Comparison of ENCODE assay signal across 25 mouse cellular contexts in the genomic region with DNA sequence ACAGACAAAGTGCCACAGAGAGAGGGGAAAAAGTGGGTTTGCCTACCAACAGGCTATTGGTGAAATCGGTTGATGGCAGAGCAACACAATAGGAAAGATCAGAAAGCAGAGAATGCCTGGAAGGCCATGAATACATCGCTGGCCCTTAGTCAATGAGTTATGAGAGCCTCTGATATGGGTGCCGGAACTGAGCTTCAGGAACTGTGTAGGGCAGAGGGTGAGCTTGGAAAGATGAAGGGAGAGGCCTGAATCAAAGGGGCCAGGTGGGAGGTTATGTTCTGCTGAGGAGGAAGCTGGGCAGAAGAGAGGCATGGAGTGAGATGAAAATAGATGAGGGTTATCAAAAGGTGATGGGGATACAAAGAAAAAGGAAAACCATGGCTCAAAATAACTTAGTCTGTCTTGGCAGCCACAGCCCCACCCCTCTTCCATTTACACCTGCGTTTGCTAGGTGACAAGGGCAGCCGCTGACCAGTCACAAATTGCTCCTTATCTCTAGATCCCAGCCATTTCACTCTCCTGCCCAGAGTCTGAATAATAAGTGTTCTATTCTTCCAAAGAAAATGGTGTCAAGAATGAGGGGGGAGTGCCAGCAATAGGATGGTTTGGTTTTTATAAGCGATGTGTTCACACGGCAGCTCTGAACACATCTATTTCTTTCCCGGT.
DNase-seq lines count a peak whose midpoint lies in the region; ATAC-seq and TF ChIP-seq lines count a peak whose summit lies in the region.
"Had no signal": no experiment of that assay in that cellular context is flagged by ENCODE, and none has a peak within 500 bp of the region (broad histone marks: within the 10 kb centered on the region; RNA-seq: fewer than 3 reads in every experiment).

No protein-coding gene starts in this region.

- ATAC-seq in stomach, embryonic 14.5 days (ENCODE audit: insufficient number of reproducible peaks, insufficient read depth, low FRiP score, low read depth), result peak; percentile 83
- ATAC-seq in stomach, embryonic 16.5 days (ENCODE audit: insufficient read depth, low FRiP score), result peak; percentile 89; the same call in 1 of the 2 replicates
- ATAC-seq: activated CD4-positive, CD25-positive, alpha-beta regulatory T cell, adult 4 months; forebrain, embryonic 14.5 days; forebrain, embryonic 16.5 days; Patski had no signal

- no peak for TF ChIP-seq POLR2A in brain, embryonic 14.5 days (IDR thresholded peaks at IDR 0.05; ENCODE audit: borderline replicate concordance, extremely low read depth, insufficient read depth, insufficient read length, poor library complexity, severe bottlenecking)
- no peak for TF ChIP-seq POLR2A in heart, adult 2 months (IDR thresholded peaks at IDR 0.05; ENCODE audit: insufficient read depth, low read depth, low read length)

- H3K36me3 ChIP-seq in stomach, embryonic 14.5 days (ENCODE audit: control insufficient read depth, insufficient read depth, low read length), result no peaks in the 10 kb centered on the region
- H3K36me3 ChIP-seq in stomach, embryonic 16.5 days (ENCODE audit: control insufficient read depth, insufficient read depth, low read length), result no peaks in the 10 kb centered on the region
- no peaks in the 10 kb centered on the region for H3K36me3 ChIP-seq in heart, adult 2 months (ENCODE audit: control insufficient read depth, insufficient read depth, low read length)
- H3K36me3 ChIP-seq: embryonic facial prominence, embryonic 13.5 days; embryonic facial prominence, embryonic 15.5 days; forebrain, embryonic 10.5 days; forebrain, embryonic 12.5 days had no signal

- H3K27me3 ChIP-seq in stomach, embryonic 14.5 days (ENCODE audit: control insufficient read depth, insufficient read depth, low read length), result no peaks in the 10 kb centered on the region
- H3K27me3 ChIP-seq in stomach, embryonic 16.5 days (ENCODE audit: control insufficient read depth, insufficient read depth, low read length), result no peaks in the 10 kb centered on the region
- no peaks in the 10 kb centered on the region for H3K27me3 ChIP-seq in heart, adult 2 months (ENCODE audit: control insufficient read depth, insufficient read depth, low read length)
- H3K27me3 ChIP-seq: embryonic facial prominence, embryonic 13.5 days; embryonic facial prominence, embryonic 15.5 days; Patski had no signal

- H3K9ac ChIP-seq in stomach, embryonic 14.5 days (replicated peaks; ENCODE audit: low read depth, low read length), result no peak overlapping the region
- H3K9ac ChIP-seq in stomach, embryonic 16.5 days (ENCODE audit: low read length), result no peak overlapping the region
- no peak overlapping the region for H3K9ac ChIP-seq in heart, adult 2 months (ENCODE audit: low read depth, low read length)
- H3K9ac ChIP-seq: embryonic facial prominence, embryonic 13.5 days; embryonic facial prominence, embryonic 15.5 days; forebrain, embryonic 12.5 days had no signal

- H3K4me1 ChIP-seq in stomach, embryonic 14.5 days (ENCODE audit: control insufficient read depth, insufficient read depth, low read length), result no peaks in the 10 kb centered on the region
- no peaks in the 10 kb centered on the region for H3K4me1 ChIP-seq in stomach, embryonic 16.5 days (ENCODE audit: control insufficient read depth, insufficient read depth, low read length)
- H3K4me1 ChIP-seq in heart, adult 2 months (ENCODE audit: control insufficient read depth, insufficient read depth, low read length), result no peaks in the 10 kb centered on the region
- H3K4me1 ChIP-seq: embryonic facial prominence, embryonic 13.5 days; embryonic facial prominence, embryonic 15.5 days had no signal

- H3K9me3 ChIP-seq in stomach, embryonic 14.5 days (ENCODE audit: control insufficient read depth, low read depth, low read length), result no peaks in the 10 kb centered on the region
- no peaks in the 10 kb centered on the region for H3K9me3 ChIP-seq in stomach, embryonic 16.5 days (replicated peaks; ENCODE audit: control insufficient read depth, low read length)
- H3K9me3 ChIP-seq: embryonic facial prominence, embryonic 13.5 days; embryonic facial prominence, embryonic 15.5 days; forebrain, embryonic 10.5 days; forebrain, embryonic 12.5 days had no signal

- no peak for TF ChIP-seq EP300 in heart, adult 2 months (IDR thresholded peaks at IDR 0.05; ENCODE audit: insufficient read depth, low read depth, low read length)

- no peak for TF ChIP-seq CTCF in brain, embryonic 14.5 days (IDR thresholded peaks at IDR 0.05; ENCODE audit: borderline replicate concordance, extremely low read depth, insufficient read depth, insufficient read length)
- TF ChIP-seq CTCF in heart, adult 2 months (IDR thresholded peaks at IDR 0.05), result no peak

- WGBS in stomach, embryonic 14.5 days, result 55% methylated on average over 8 of the region's 8 CpGs
- WGBS in stomach, embryonic 16.5 days, result 52% methylated on average over 8 of the region's 8 CpGs
- WGBS in heart, adult 2 months, result 72% methylated on average over 8 of the region's 8 CpGs

- no peak overlapping the region for H3K4me2 ChIP-seq in stomach, embryonic 14.5 days (replicated peaks; ENCODE audit: low read depth, low read length)
- peak overlapping the region; percentile 10; the same call in 1 of the 2 replicates for H3K4me2 ChIP-seq in stomach, embryonic 16.5 days (ENCODE audit: low read depth, low read length)
- H3K4me2 ChIP-seq: embryonic facial prominence, embryonic 13.5 days; embryonic facial prominence, embryonic 15.5 days; forebrain, embryonic 12.5 days had no signal

- DNase-seq in brain, embryonic 14.5 days (ENCODE audit: low read depth), result peak; percentile 14
- DNase-seq in urinary bladder, postnatal 14 days (ENCODE audit: low spot score), result no peak
- no peak for DNase-seq in right cerebral cortex, postnatal 36 days (ENCODE audit: low spot score in 2 of 2)
- no peak for DNase-seq in heart, adult 2 months
- DNase-seq: adrenal gland, adult 8-10 months; adrenal gland, postnatal 14 days; adrenal gland, postnatal 36 days; cerebellum, adult 11 months; cerebellum, adult 18-20 months; cerebellum, adult 8-10 months; cerebellum, adult 9-11 months; cerebellum, postnatal 14 days; cerebellum, postnatal 36 days; embryo, embryonic 11 days had no signal

- H3K79me2 ChIP-seq in heart, adult 2 months (replicated peaks; ENCODE audit: control insufficient read depth, insufficient read depth, low read length), result no peaks in the 10 kb centered on the region

- no peak overlapping the region for H3K4me3 ChIP-seq in stomach, embryonic 14.5 days (ENCODE audit: low read depth, low read length)
- H3K4me3 ChIP-seq in stomach, embryonic 16.5 days (replicated peaks; ENCODE audit: low read length), result no peak overlapping the region
- no peak overlapping the region for H3K4me3 ChIP-seq in heart, adult 2 months
- H3K4me3 ChIP-seq: embryonic facial prominence, embryonic 13.5 days; embryonic facial prominence, embryonic 15.5 days; erythroblast, embryonic 14.5 days; forebrain, embryonic 10.5 days; forebrain, embryonic 12.5 days had no signal

- intact Hi-C loops in heart, adult 2 months (cut with DNase I), result no loop called here

- H3K27ac ChIP-seq in stomach, embryonic 14.5 days (ENCODE audit: low read length), result 0 out of 2 replicates have a peak overlapping the region, but pooled peaks have one; percentile 21
- peak overlapping the region; percentile 15; the same call in 1 of the 2 replicates for H3K27ac ChIP-seq in stomach, embryonic 16.5 days (ENCODE audit: low read length)
- H3K27ac ChIP-seq in heart, adult 2 months, result no peak overlapping the region
- H3K27ac ChIP-seq: embryonic facial prominence, embryonic 13.5 days; embryonic facial prominence, embryonic 15.5 days; forebrain, embryonic 10.5 days; forebrain, embryonic 12.5 days had no signal
